In genomic region chr10:67461862-67462261, GRCm38 (mm10) we compare ENCODE assay signal across 15 mouse cellular contexts.
"Had no signal": no experiment of that assay in that cellular context is flagged by ENCODE, and none has a peak within 500 bp of the region (broad histone marks: within the 10 kb centered on the region; RNA-seq: fewer than 3 reads in every experiment).

No protein-coding gene starts in this region.

- H3K9me3 ChIP-seq: lung, embryonic 15.5 days; midbrain, embryonic 15.5 days; neural tube, embryonic 12.5 days had no signal

- DNase-seq: liver, postnatal 0 days; lung, postnatal 14 days; lung, postnatal 36 days; right cerebral cortex, postnatal 25 days; right cerebral cortex, postnatal 4 days; spleen, adult 18-20 months; thymus, adult 2 months; thymus, postnatal 25 days; thymus, postnatal 4 days had no signal

- H3K27ac ChIP-seq: lung, embryonic 15.5 days; macrophage; midbrain, embryonic 13.5 days; midbrain, embryonic 15.5 days; neural tube, embryonic 12.5 days had no signal

- H3K4me1 ChIP-seq: lung, embryonic 15.5 days; megakaryocyte, embryonic 14.5 days had no signal

- H3K36me3 ChIP-seq: lung, embryonic 15.5 days; midbrain, embryonic 13.5 days; midbrain, embryonic 15.5 days; neural tube, embryonic 12.5 days had no signal

- H3K9ac ChIP-seq: liver, postnatal 0 days; lung, embryonic 15.5 days; midbrain, embryonic 13.5 days; midbrain, embryonic 15.5 days; neural tube, embryonic 12.5 days had no signal

- H3K4me3 ChIP-seq: lung, embryonic 15.5 days; megakaryocyte, embryonic 14.5 days; midbrain, embryonic 13.5 days; midbrain, embryonic 15.5 days; neural tube, embryonic 12.5 days had no signal
